Comparison of ENCODE assay signal across 13 mouse cellular contexts in the genomic region with DNA sequence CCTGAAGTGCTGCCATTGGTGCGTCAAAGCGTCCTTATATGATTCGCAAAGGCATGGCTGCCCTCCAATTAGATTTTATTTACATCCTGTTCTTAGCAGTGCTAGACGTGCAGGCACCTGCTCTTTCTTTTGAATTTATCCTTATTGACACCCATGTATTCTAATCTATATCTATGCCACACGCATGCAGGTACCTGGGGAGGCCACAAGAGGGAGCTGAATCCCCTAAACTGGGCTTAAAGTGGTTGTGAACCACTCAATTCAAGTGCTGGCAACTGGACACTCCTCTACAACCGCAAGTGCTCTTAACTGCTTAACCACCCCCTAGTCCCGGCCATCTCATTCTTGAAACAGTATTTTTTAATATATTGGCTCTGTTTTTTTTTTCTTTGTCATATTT. TPM values are rescaled to one million over a fixed set of nuclear protein-coding genes. Genes with fewer than 3 reads are reported as not detected.
DNase-seq lines count a peak whose midpoint lies in the region; ATAC-seq and TF ChIP-seq lines count a peak whose summit lies in the region.
"Had no signal": no experiment of that assay in that cellular context is flagged by ENCODE, and none has a peak within 500 bp of the region (broad histone marks: within the 10 kb centered on the region; RNA-seq: fewer than 3 reads in every experiment).

No protein-coding gene starts in this region.

- WGBS in lung, adult 2 months: 70% methylated on average over 7 of the region's 7 CpGs

- H3K4me3 ChIP-seq in lung, adult 2 months (replicated peaks; ENCODE audit: extremely low read depth, low read depth, low read length): no peak overlapping the region
- H3K4me3 ChIP-seq: midbrain, embryonic 15.5 days had no signal

- TF ChIP-seq POLR2A in lung, adult 2 months (IDR thresholded peaks at IDR 0.05; ENCODE audit: borderline replicate concordance, extremely low read depth, low read depth, low read length): no peak

- ATAC-seq in erythroblast, adult 5-6 weeks (replicated peaks; ENCODE audit: low FRiP score, poor library complexity, severe bottlenecking): peak; percentile 76
- ATAC-seq: midbrain, embryonic 15.5 days had no signal

- H3K4me1 ChIP-seq in lung, adult 2 months (ENCODE audit: control insufficient read depth, insufficient read depth, low read length): no peaks in the 10 kb centered on the region; the same call in 1 of the 2 replicates

- peak; percentile 58 for TF ChIP-seq CTCF in lung, adult 2 months (IDR thresholded peaks at IDR 0.05; ENCODE audit: insufficient read depth, low read length)

- peak; percentile 31 for DNase-seq in cerebellum, adult 9-10 months
- no peak for DNase-seq in cerebellum, adult 8-10 months
- peak; percentile 44 for DNase-seq in lung, adult 2 months
- DNase-seq in lung, postnatal 4 days: no peak
- DNase-seq in thymus, postnatal 14 days: peak; percentile 58
- no peak for DNase-seq in adrenal gland, adult 18-20 months (ENCODE audit: low spot score in 2 of 2)
- DNase-seq in urinary bladder, postnatal 4 days (ENCODE audit: low spot score in 2 of 2): no peak
- DNase-seq: right cerebral cortex, adult 18-20 months had no signal

RNA-seq across cellular contexts. Expression of gene Gm37419, which starts 21.0 kb away (rescaled TPM):
- polyA plus RNA-seq in lung, adult 2 months (2012; rRNA removed): not detected in 2 replicates
- not detected in 2 replicates for total RNA-seq in erythroblast, adult 5-6 weeks (2015; ENCODE audit: low replicate concordance)
- not detected in 2 replicates for total RNA-seq in erythroblast, adult 5-6 weeks (2017; ENCODE audit: low replicate concordance)
- total RNA-seq in adrenal gland, adult 18-20 months (2021): not detected
- total RNA-seq: heart, adult 8-10 months; left cerebral cortex, postnatal 36 days had no signal
- polyA plus RNA-seq: intestine, embryonic 14.5 days; midbrain, embryonic 15.5 days had no signal

RNA-seq across cellular contexts. Expression of gene Bcl6, which starts 21.4 kb away (rescaled TPM):
- 26.0 and 28.2 TPM in 2 replicates for polyA plus RNA-seq in lung, adult 2 months (2012; rRNA removed)
- total RNA-seq in erythroblast, adult 5-6 weeks (2015; ENCODE audit: low replicate concordance): 5.2 and 7.9 TPM in 2 replicates
- total RNA-seq in erythroblast, adult 5-6 weeks (2017; ENCODE audit: low replicate concordance): 3.7 and 4.2 TPM in 2 replicates
- 10 to 100 TPM; 43.5 to 54.8 TPM for total RNA-seq in adrenal gland, adult 18-20 months (2021)

RNA-seq across cellular contexts. Expression of gene Rtp2, which starts 35.1 kb away (rescaled TPM):
- polyA plus RNA-seq in lung, adult 2 months (2012; rRNA removed): not detected in 2 replicates
- not detected in 2 replicates for total RNA-seq in erythroblast, adult 5-6 weeks (2015; ENCODE audit: low replicate concordance)
- total RNA-seq in erythroblast, adult 5-6 weeks (2017; ENCODE audit: low replicate concordance): not detected in 2 replicates
- not detected for total RNA-seq in adrenal gland, adult 18-20 months (2021)
- total RNA-seq: heart, adult 8-10 months; left cerebral cortex, postnatal 36 days had no signal
- polyA plus RNA-seq: intestine, embryonic 14.5 days had no signal

Comparison
In these comparisons a context has a peak if more than half of its experiments do, and no peak if none do; other contexts are left out.
1. DNase-seq: peak in cerebellum, adult 9-10 months (single experiment), lung, adult 2 months (single experiment) and thymus, postnatal 14 days (single experiment); none in cerebellum, adult 8-10 months (single experiment), lung, postnatal 4 days (0 of 2), adrenal gland, adult 18-20 months (0 of 2) and urinary bladder, postnatal 4 days (0 of 2).
2. RNA of gene Bcl6, which starts 21.4 kb away (total RNA-seq): 43.5 to 54.8 TPM in adrenal gland, adult 18-20 months; 3.7 to 7.9 TPM in erythroblast, adult 5-6 weeks; every median in the first group is over 4 times any median in the second.